Mouse (Mus musculus) lung, embryonic 14.5 days (tissue): ENCODE results near the gene Stim2. TPM values are rescaled to one million over a fixed set of nuclear protein-coding genes. Genes with fewer than 3 reads are reported as not detected.

Experiments used
- ATAC-seq: fragments of 200-750 bp; cut with Nextera tagmentation; 2 replicates; pipeline ENCODE4 v1.8.0; 2017; ENCODE audit warnings: mild to moderate bottlenecking, moderate TSS enrichment, moderate library complexity; ENCODE audit not compliant: insufficient read depth
- DNase-seq: peaks from one replicate; pipeline ENCODE4 v3.0.0-alpha.2; 2015
- H3K27ac ChIP-seq: fragments of 300-500 bp; sonication (generic); 2 replicates; pipeline ENCODE4 v1.5.1; 2014; ENCODE audit warnings: low read depth, mild to moderate bottlenecking, moderate library complexity
- H3K27me3 ChIP-seq: fragments of 300-500 bp; sonication (generic); 2 replicates; pipeline ENCODE4 v1.6.1; 2014; ENCODE audit warnings: low read length, control low read depth; ENCODE audit not compliant: insufficient read depth
- H3K36me3 ChIP-seq: fragments of 300-500 bp; sonication (generic); 2 replicates; pipeline ENCODE4 v1.6.1; 2014; ENCODE audit warnings: control low read depth; ENCODE audit not compliant: insufficient read depth
- H3K4me1 ChIP-seq: fragments of 300-500 bp; sonication (generic); 2 replicates; pipeline ENCODE4 v1.6.1; 2014; ENCODE audit warnings: antibody characterized with exemption, control low read depth; ENCODE audit not compliant: insufficient read depth
- H3K4me2 ChIP-seq: fragments of 300-500 bp; sonication (generic); 2 replicates; pipeline ENCODE4 v1.6.1; 2014; ENCODE audit warnings: mild to moderate bottlenecking
- H3K4me3 ChIP-seq: fragments of 300-500 bp; sonication (generic); 2 replicates; pipeline ENCODE4 v1.5.1; 2014; ENCODE audit warnings: low read depth, low read length
- H3K9ac ChIP-seq: fragments of 300-500 bp; sonication (generic); 2 replicates; pipeline ENCODE4 v1.6.1; 2014
- H3K9me3 ChIP-seq: fragments of 300-500 bp; sonication (generic); 2 replicates; pipeline ENCODE4 v1.6.1; 2016; ENCODE audit warnings: low read depth, low read length, control low read depth
- CTCF ChIP-seq: IDR thresholded peaks from 2 replicates; pipeline ENCODE4 v1.5.1; 2016; ENCODE audit warnings: antibody characterized with exemption, low read depth
- WGBS: fragments of 180-500 bp; shearing (Covaris S2); extraction: QIAGEN DNeasy Blood & Tissue Kit; methylation state at CpG from one replicate; pipeline ENCODE4 v1.1.7; 2014; 5-methylcytosine and 5-hydroxymethylcytosine counted together
- polyA plus RNA-seq: library from polyadenylated mRNA; unstranded; fragments of >200 nt; fragmentation: Nextera tagmentation; extraction: Ambion mirVana; gene quantifications from 2 replicates; pipeline ENCODE4 v1.2.1, GENCODE M21; 2014

Gene Stim2
- polyA plus RNA-seq, 1 experiment from 2014 or later, result 28.2 TPM

DNA sequence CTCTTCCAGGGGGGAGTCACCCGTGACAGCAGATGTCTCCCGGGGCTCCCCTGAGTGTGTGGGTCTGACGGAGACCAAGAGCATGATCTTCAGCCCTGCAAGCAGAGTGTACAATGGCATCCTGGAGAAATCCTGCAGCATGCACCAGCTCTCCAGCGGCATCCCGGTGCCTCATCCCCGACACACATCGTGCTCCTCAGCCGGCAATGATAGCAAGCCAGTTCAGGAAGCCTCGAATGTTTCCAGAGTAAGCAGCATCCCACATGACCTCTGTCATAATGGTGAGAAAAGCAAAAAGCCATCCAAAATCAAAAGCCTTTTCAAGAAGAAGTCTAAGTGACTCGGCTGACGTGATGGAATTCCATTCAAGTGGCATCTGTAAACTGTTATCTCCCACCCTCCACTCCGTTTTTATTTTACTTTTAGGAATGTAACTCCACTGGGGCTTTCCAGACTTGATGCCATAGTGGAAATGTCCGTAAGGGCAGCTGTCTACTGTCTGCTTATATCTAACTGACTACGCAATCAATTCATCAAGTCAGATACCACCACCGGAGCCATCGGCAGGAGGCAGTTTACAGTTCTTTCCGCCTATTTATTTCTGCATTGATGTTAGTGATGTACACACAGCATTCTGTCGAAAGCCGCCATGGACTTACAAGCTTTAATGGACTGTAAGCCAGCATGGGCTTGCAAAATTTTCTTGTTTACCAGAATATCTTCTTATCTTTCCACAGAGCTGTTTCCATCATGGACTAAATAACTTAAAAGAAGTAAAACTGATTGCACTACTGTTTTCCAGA is 120.3 kb downstream of the Stim2 start:
- no peaks in the 10 kb centered on the region for H3K9me3 ChIP-seq
- peak; percentile 76 for DNase-seq
- H3K4me2 ChIP-seq, result no peak overlapping the region
- 42% methylated on average over 19 of the region's 19 CpGs for WGBS
- peak; percentile 81 for ATAC-seq
- TF ChIP-seq CTCF, result no peak
- no peaks in the 10 kb centered on the region for H3K27me3 ChIP-seq
- no peak overlapping the region for H3K4me3 ChIP-seq
- no peaks in the 10 kb centered on the region for H3K4me1 ChIP-seq
- no peak overlapping the region for H3K9ac ChIP-seq
- H3K27ac ChIP-seq, result no peak overlapping the region
- H3K36me3 ChIP-seq, result peaks cover 18% of the 10 kb centered on the region; the same call in 1 of the 2 replicates

DNA sequence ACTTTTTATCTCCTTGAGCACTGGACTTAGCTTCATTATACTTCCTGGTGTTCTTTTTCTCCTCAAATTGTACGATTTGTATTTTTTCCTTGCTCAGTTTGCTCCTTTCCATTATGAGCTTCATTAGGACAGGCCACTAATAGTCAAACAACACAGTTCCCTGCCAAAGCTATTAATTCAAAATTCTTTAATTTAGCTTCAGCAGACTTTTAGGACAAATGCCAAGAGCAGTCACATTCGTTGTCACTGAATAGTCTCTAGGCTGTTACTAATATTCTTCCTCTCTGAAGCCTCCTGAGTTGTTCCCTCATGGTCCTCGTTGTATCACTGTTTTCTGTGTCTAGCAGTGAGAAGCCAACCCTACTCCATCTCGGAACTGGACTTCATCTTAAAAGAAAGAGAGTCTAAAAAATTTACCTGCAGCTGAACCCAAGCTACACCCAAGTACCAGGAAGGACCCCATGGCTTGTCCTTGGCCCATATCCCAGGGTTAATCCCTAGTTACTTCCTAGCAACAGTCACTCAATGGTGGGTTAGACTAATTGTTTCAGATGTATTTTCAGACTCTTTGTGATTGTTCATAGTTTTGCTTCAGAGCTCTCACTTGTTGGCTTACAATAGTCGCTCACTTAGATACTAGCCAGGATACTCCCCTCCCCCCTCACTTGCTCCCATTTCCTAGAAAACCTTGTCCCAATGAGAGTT is 149.9 kb downstream of the Stim2 start:
- H3K9me3 ChIP-seq, result no peaks in the 10 kb centered on the region
- no peak overlapping the region for H3K4me3 ChIP-seq
- no peak overlapping the region for H3K27ac ChIP-seq
- DNase-seq (no peak), ATAC-seq (no peak)
- no peaks in the 10 kb centered on the region for H3K36me3 ChIP-seq
- no peaks in the 10 kb centered on the region for H3K27me3 ChIP-seq
- no peak for TF ChIP-seq CTCF
- no peak overlapping the region for H3K4me2 ChIP-seq
- H3K4me1 ChIP-seq, result no peaks in the 10 kb centered on the region
- H3K9ac ChIP-seq, result no peak overlapping the region
- 85% methylated on average over 5 of the region's 5 CpGs for WGBS

DNA sequence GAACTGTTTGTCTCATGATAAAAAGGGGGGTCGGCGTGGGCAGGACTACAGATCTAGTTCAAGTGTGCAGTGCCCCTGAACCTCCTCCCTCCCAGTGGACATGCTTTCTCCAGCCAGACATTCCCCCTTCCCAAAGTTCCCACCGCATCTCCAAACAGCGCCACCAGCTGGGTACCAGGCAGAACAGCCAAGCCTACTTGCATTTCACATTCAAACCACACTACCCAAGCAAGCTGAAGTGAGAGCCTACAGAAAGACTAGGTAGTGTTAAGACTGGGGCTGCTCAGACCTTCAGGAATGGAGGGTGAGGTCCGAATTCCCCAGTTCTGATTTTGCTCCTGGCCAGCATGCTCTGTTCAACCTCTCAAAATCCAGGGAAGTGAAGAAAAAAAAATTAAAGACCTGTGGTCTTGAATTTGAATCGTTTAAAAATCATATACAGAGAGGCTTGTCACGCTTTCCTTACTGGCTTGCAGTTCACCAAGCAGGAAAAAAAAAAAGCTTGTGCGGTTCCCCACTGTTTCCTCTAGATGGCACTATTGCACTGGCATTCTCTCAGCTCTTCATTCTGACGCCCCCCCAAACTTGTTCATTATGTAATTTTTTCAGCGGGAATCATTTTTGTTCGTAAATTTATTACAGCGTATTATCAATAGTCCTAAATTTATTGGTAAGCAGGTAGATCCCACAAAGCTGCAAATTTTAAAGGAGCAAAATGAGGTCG is 156.4 kb downstream of the Stim2 start:
- no peak overlapping the region for H3K9ac ChIP-seq
- H3K4me3 ChIP-seq, result no peak overlapping the region
- DNase-seq, result peak; percentile 90
- peak; percentile 74 for TF ChIP-seq CTCF
- H3K4me2 ChIP-seq, result peak overlapping the region; percentile 44
- no peaks in the 10 kb centered on the region for H3K27me3 ChIP-seq
- peaks cover 12% of the 10 kb centered on the region; the same call in 1 of the 2 replicates for H3K4me1 ChIP-seq
- no peaks in the 10 kb centered on the region for H3K9me3 ChIP-seq
- H3K27ac ChIP-seq, result no peak overlapping the region
- 20% methylated on average over 13 of the region's 13 CpGs for WGBS
- no peaks in the 10 kb centered on the region for H3K36me3 ChIP-seq
- ATAC-seq, result peak; percentile 21; the same call in 1 of the 2 replicates

DNA sequence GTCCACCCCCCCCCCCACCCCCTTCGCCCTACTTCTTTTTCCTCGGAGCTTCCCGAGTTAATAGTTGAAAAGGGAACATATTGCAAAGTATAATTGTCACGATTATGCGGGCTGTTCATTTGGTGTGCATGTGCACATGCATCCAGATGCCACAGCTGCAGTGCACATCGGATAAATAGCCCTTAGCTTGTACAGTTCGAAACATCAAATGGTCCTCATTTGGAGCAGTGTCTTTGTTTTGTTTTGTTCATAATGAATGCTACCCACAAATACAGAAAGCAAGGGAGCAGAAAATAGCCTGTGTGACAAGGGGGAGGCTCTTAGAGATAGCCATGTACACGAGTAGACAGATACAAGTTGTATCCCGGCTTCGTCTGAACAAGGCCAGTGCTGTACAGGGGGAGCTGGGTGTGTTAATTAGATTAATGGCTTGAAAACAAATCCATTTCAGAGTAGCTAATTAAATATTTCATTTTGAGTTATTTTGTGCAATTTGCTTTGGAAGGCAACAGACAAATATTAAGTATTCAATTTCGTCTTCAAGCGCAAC is 157.0 kb downstream of the Stim2 start:
- TF ChIP-seq CTCF, result no peak
- no peaks in the 10 kb centered on the region for H3K27me3 ChIP-seq
- 63% methylated on average over 12 of the region's 12 CpGs for WGBS
- no peaks in the 10 kb centered on the region for H3K9me3 ChIP-seq
- H3K4me2 ChIP-seq, result peak overlapping the region; percentile 44
- DNase-seq (peak; percentile 18), ATAC-seq (no peak)
- no peaks in the 10 kb centered on the region for H3K36me3 ChIP-seq
- H3K4me1 ChIP-seq, result peaks cover 13% of the 10 kb centered on the region; the same call in 1 of the 2 replicates
- H3K4me3 ChIP-seq, result no peak overlapping the region
- no peak overlapping the region for H3K27ac ChIP-seq
- no peak overlapping the region for H3K9ac ChIP-seq

DNA sequence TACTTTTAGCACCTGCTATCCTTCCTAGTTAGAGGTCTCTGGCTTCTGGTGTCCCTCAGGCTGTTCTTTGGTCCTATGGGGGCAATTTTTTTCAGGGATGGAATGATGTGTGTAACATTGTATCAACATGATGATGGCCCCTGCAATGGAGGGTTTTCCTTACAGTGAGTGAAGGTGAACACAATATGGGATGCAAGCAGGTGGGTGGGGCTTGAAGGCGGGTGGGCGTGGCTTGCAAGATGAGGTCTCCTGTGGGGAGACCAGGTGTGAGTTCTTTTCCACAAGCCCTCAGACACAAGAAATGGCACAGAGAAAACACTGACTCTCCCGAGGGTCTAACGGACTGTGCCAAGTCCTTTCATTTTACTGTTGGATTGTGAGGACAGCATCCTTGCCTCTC is 157.6 kb downstream of the Stim2 start:
- H3K27me3 ChIP-seq, result no peaks in the 10 kb centered on the region
- no peaks in the 10 kb centered on the region for H3K9me3 ChIP-seq
- H3K4me2 ChIP-seq, result no peak overlapping the region
- DNase-seq, result no peak
- WGBS, result 82% methylated on average over 4 of the region's 4 CpGs
- no peak for ATAC-seq
- no peak overlapping the region for H3K27ac ChIP-seq
- H3K4me1 ChIP-seq, result peaks cover 13% of the 10 kb centered on the region; the same call in 1 of the 2 replicates
- no peaks in the 10 kb centered on the region for H3K36me3 ChIP-seq
- no peak overlapping the region for H3K4me3 ChIP-seq
- H3K9ac ChIP-seq, result no peak overlapping the region
- TF ChIP-seq CTCF, result no peak

DNA sequence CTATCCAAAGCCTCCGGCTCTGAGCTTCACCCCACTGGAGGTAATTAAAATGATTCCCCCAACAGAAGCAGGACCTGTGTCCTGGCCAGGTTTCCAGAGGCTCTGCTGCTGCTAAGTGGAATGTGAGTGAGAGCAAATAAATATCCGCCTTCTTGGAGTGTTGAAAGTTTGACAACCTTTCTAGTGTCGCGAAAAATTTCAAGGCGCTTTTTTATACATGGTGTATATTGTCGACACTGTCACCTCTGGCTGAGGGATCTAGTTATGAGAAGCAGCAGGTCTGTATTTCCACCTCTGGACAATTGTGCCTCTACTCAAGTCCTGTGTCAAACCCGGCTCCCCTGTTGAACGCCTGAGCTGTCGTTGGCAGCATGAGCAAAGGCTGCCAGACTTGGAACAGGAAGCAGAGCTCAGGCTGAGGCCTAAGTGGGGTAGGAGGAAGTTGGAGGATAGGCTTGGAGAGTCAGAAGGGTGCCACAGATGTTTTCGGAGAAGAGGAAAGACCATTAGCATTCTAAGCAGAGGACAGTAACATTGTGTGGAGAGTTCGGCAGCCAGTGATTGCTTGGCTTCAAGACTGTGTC is 158.7 kb downstream of the Stim2 start:
- Histone ChIP-seq H3K4me1 (peaks cover 13% of the 10 kb centered on the region; the same call in 1 of the 2 replicates), H3K9ac (no peak overlapping the region), H3K9me3 (no peaks in the 10 kb centered on the region), H3K36me3 (no peaks in the 10 kb centered on the region), H3K4me2 (no peak overlapping the region), H3K27ac (peak overlapping the region; percentile 65), H3K4me3 (no peak overlapping the region), H3K27me3 (no peaks in the 10 kb centered on the region)
- 27% methylated on average over 11 of the region's 11 CpGs for WGBS
- TF ChIP-seq CTCF, result no peak
- DNase-seq (peak; percentile 47), ATAC-seq (peak; percentile 6; the same call in 1 of the 2 replicates)
